Mouse (Mus musculus): ENCODE results near the gene Zswim2.
"Not testable (repeated sequence)": the region's sequence is repeated elsewhere in the genome, so short reads cannot be mapped to it uniquely, and the experiment has no call there.

Zswim2 gene

GRCm38 (mm10) chr2:83940931-83941361, at the start of gene Zswim2:
Gene Zswim2 (minus strand): TSS chr2:83941228.
- peak; percentile 94 for DNase-seq (ENCODE audit: low read depth, low spot score)

DNA sequence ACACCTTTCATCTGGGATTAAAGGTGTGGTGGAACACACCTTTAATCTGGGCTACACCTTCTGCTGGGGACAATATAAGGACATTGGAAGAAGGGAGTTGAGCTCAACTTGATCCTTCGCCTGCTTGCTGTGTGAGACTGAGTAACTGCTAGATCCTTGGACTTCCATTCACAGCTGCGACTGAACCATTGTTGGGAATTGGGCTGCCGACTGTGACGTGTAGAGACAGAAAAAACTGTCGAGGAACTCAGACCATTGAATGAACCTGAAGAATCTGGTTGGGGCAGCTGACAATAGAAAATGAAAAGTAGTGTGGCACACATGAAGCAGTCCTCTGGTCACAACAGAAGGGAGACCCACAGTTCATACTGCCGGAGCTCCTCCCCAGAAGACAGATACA, 49.2 kb upstream of the Zswim2 start, which contains the start of gene Gm13691:
Gene Gm13691 (plus strand): TSS at position 301 of the 400 bp plus-strand sequence.
- not testable (repeated sequence) for DNase-seq (ENCODE audit: low read depth, low spot score)

GRCm38 (mm10) chr2:83984443-83984842, 43.4 kb upstream of the Zswim2 start, which contains the start of gene Gm13697:
Gene Gm13697 (plus strand): TSS chr2:83984743.
- DNase-seq (ENCODE audit: low read depth, low spot score), result not testable (repeated sequence)

DNA sequence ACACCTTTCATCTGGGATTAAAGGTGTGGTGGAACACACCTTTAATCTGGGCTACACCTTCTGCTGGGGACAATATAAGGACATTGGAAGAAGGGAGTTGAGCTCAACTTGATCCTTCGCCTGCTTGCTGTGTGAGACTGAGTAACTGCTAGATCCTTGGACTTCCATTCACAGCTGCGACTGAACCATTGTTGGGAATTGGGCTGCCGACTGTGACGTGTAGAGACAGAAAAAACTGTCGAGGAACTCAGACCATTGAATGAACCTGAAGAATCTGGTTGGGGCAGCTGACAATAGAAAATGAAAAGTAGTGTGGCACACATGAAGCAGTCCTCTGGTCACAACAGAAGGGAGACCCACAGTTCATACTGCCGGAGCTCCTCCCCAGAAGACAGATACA, 37.6 kb upstream of the Zswim2 start, which contains the start of gene Gm13694:
Gene Gm13694 (plus strand): TSS at position 301 of the 400 bp plus-strand sequence.
- DNase-seq (ENCODE audit: low read depth, low spot score), result not testable (repeated sequence)

GRCm38 (mm10) chr2:83972823-83973222, 31.8 kb upstream of the Zswim2 start, which contains the start of gene Gm13696:
Gene Gm13696 (plus strand): TSS chr2:83973123.
- DNase-seq (ENCODE audit: low read depth, low spot score), result not testable (repeated sequence)

DNA sequence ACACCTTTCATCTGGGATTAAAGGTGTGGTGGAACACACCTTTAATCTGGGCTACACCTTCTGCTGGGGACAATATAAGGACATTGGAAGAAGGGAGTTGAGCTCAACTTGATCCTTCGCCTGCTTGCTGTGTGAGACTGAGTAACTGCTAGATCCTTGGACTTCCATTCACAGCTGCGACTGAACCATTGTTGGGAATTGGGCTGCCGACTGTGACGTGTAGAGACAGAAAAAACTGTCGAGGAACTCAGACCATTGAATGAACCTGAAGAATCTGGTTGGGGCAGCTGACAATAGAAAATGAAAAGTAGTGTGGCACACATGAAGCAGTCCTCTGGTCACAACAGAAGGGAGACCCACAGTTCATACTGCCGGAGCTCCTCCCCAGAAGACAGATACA, 26.0 kb upstream of the Zswim2 start, which contains the start of gene Gm13695:
Gene Gm13695 (plus strand): TSS at position 301 of the 400 bp plus-strand sequence.
- DNase-seq (ENCODE audit: low read depth, low spot score), result not testable (repeated sequence)

GRCm38 (mm10) chr2:83961203-83961602, 20.2 kb upstream of the Zswim2 start, which contains the start of gene Gm13693:
Gene Gm13693 (plus strand): TSS chr2:83961503.
- not testable (repeated sequence) for DNase-seq (ENCODE audit: low read depth, low spot score)

- DNase-seq (ENCODE audit: low read depth, low spot score), result not testable (repeated sequence)
Observed at GRCm38 (mm10) chr2:83955393-83955792, 14.4 kb upstream of the Zswim2 start, which contains the start of gene Gm13698. Gene Gm13698 (plus strand): TSS chr2:83955693.

- no peak for DNase-seq (ENCODE audit: low read depth, low spot score)
Observed at GRCm38 (mm10) chr2:83941792-83942191, 764 bp upstream of the Zswim2 start.

DNA sequence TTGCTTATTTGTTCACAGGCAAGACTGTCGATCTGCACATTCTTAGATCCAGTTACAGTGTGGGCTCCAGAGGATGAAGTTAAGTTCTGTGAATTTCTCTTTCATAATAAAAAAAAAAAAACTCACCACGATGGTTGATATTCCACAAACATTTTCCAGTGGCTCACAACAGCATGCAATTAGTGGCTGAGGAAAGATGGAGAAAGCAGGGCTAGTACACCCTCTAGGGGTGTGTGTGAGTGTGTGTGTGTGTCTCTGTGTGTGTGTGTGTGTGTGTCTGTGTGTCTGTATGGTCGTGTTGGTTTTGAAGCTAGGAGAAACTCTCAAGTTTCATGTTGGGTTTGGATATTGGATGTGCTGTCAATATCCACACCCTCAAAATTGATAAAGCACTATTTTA, 350 bp upstream of the Zswim2 start:
- no peak for DNase-seq (ENCODE audit: low read depth, low spot score)

DNA sequence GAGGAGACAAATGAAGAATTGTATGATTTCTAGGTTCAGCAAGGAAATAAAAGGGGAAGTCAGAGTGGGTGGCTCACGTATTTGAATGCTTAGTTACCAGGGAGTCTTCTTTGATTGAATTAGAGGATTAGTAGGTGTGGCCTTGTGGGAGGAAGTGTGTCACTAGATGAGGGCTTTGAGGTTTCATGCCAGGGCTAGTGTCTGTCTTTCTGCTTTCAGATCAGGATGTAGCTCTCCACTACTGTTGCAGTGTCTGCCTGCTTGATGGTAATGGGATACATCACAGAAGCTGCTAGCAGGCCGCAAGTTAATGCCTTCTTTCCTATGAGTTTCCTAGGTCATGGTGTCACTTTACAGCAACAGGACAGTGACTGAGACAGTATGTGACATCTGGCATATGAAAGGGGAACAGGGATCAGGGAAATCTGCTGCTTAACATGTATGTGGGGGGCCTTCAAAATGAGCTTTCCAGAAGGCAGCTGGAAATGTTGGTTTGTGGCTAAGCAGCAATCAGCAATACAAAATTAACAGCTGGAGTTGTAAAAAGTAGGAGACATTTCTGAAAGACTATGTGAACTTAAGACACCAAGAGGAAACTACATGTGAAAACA, 11.4 kb downstream of the Zswim2 start:
- DNase-seq (ENCODE audit: low read depth, low spot score), result no peak

DNA sequence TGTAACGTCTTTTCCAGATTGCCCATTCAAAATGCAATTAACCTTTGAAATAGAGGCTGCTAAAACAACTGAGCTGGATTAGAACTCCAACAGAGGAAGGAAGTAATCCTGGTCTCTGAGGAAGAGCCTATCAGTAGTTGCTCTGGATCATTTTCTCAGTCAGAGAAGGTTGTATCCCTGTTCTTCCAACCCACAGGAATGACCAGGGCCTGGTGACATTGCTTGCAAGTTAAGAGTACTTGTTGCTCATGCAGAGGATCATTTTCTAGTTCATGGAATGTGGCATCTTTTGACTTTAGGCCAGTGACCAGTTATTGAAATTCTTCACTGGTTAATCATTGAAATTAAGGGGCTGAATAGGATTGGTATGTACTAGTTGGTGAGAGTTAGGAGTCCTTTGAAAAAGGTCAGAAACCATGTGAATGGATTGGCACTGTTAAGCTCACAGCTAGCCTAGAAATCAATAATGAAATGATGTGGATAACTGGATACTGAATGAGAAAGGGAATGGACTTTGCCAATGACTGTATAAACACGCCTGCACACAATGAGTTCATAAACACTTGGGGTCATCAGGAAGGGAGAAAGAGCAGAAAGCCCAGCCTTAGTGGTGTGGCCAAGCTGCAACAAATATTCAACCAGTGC, 39.0 kb downstream of the Zswim2 start:
- DNase-seq (ENCODE audit: low read depth, low spot score), result no peak

DNA sequence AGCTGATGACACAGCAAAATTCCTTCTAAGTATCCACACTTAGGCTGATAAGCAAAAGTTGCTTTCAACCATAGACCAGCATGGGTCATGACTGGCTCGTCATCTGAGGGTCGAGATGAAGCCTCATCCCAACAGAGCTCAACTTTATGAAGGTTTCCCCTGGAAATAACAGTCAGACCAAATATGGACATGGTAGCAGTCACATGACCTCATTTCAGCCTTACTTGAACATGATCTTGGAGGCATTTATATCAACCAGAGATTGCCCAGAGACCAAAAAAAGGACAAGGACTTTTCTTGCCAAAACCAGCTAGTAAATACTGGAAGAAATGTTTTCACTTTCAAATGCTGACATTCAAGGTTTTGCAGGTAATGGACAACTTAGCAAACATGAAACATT, 47.3 kb downstream of the Zswim2 start:
- DNase-seq (ENCODE audit: low read depth, low spot score), result no peak

DNA sequence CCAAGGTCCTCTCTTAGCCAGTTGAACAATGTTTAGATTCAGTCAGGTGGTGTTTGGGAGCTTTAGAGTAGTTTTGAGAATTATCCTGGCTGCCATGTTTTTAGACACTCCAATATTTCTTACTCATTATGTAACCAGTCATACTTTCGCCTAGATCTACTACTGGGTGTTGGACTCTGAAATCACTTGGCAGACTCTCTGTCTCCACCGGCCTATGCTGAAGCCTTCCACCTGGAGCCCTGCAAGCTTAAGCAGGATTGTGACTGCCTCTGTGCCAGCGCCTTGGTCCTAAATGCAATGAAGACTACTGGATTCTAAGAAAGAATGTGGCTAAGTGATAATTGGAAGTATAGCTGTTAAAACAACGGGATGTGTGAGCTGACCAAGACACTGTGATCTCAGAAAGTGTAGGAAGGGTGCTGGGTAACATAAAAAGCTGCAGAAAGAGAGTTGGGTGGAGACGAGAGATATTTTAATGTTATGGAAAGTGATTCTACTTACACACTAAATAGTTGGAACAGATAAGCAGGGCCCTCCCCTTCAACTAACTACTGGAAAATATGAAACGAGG, 57.1 kb downstream of the Zswim2 start:
- peak; percentile 17 for DNase-seq (ENCODE audit: low read depth, low spot score)
